Mouse (Mus musculus) cerebellum, adult 11-12 months (tissue): ENCODE results near the gene Gm27179.
"Not testable (repeated sequence)": the region's sequence is repeated elsewhere in the genome, so short reads cannot be mapped to it uniquely, and the experiment has no call there.

Experiments used
- DNase-seq: peaks from one replicate; pipeline ENCODE4 v3.0.0; 2022

Gm27179 gene

DNA sequence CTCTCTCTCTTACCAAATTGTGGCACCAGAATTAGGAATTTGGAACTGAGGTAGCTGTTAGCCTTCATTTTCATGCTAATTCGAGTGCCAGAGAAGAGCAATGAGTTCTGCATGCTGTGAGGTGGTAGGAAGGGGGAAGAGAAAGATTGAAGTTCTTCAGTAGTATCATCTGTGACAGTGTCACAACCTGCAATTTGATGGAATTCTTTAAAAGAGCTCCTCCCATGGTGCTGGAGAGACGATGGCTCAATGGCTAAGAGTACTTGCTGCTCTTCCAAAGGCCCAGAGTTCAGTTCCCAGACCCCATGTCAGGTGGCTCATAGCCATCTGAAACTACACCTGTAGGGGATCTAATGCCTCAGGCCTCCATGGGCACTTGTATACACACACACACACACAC is at the start of gene Gm27179:
Gm27179 (minus strand) TSS at position 101 of the 400 bp plus-strand sequence.
- DNase-seq: not testable (repeated sequence)

DNA sequence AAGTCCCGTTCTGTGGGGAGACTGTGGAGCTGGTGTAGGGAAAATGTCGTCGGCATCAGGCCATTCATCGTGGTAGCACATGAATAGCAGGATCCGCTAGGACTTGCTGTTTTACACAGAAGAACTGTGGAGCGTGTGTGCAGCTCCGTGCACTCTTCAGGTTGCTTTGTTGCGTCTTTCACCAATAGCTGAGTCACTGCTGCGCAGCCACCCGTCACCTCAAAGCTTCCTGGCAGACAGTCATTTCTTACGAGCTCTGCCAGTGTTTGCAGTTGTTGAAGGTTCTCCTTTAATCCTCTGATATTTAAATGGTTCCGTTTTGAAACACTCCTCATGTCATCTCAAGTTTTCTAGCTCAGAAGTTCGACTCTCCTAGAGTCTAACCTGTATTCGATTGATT is 45.2 kb upstream of the Gm27179 start:
- DNase-seq: not testable (repeated sequence)

GRCm38 (mm10) chr14:69556820-69557219 is 44.5 kb upstream of the Gm27179 start:
- DNase-seq: not testable (repeated sequence)

DNA sequence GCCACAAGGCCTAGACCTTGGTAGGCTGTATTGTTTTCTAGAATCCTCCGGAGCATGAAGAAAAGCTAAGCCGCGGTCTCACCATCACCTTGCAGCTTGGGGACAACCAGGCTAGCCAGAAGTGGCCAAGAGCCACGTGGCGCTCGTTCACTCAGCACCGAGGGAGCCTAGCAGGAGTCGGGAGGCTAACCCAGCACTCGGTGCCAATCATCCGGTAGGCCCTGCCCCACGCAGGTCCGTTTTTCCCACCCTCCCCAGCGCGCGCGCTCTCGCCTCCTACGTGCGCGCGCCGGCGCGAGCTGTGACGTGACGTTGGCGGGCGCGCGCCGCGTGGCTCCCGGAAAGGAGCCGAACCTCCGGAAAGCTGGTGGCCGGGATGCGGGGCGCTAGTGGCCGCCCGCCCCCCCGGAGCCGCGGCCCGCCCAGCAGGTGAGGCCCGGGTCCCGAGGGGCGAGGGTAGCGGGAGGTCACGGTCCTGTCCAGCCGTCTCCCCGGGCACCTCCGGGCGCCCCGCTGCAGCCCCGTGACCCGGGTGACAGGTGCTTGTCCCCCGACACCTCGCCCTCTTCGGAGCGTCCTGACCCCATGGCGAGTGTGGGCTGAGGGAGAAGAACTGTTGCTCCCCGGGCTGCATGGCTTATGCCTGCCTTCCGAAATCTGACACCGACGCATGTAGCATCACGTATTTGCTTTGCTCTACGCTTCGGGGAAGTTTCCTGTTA is 42.9 kb upstream of the Gm27179 start, which contains the start of gene Entpd4b:
Entpd4b (plus strand) TSS at position 315 of the 722 bp plus-strand sequence.
- not testable (repeated sequence) for DNase-seq

- not testable (repeated sequence) for DNase-seq
Measured at GRCm38 (mm10) chr14:69547310-69547709, 35.0 kb upstream of the Gm27179 start.

DNA sequence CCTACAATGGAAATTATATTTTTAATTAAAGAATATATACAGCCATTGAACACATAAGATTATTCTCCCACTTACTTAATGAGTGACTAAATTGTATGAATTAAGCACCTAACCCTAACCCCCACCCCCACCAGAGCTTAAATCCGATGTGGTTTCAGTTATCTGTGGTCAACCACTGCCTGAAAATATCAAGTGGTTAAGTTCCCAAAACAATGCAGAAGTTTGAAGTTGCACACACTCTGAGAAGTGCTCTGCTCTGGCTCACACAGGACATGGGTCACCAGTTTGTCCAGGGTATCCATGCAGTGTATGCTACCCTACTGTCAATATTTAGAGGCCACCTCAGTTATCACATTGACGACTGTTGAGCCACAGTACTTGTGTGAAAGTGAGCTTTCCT is 32.7 kb upstream of the Gm27179 start:
- DNase-seq: not testable (repeated sequence)

- not testable (repeated sequence) for DNase-seq
Measured at GRCm38 (mm10) chr14:69544033-69544432, 31.7 kb upstream of the Gm27179 start.

DNA sequence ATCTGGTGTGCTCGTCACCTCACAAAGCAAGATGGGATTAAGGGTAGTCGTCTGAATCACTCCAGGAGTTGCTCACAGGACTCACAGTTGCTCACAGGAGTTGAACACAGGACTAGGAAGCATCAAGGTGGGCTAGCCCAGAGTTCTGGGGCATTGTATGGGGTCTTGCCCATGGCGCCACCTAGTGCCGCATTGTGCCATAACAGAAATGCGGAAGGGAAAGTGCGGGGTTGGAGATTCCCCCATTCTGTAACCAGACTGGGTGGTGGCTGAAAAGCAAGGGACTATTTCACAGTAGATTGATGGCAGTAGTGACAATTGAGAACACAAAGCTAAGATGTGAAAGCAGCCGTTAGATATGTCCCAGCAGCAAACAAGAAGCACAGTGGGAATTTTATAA is 30.3 kb upstream of the Gm27179 start:
- DNase-seq: not testable (repeated sequence)

DNA sequence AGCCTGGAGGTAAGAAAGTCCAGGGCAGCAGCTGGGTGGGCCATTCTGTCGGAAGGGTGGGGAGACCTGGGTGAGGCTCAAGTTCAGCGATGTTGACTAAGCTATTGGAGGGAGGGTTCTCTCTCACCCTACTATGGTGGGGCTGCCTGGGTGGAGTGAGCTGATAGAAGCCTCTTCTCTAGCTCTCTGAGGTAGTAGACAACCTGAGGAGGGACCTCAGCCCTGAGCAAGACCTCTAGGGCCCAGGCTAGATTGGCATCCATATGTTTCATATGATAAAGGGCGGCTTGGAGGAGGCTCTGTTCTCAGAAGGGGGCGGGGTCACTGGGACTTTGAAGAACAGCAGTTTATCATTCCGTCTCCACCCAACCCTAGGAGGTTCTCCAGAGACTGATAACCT is 27.8 kb upstream of the Gm27179 start:
- not testable (repeated sequence) for DNase-seq

DNA sequence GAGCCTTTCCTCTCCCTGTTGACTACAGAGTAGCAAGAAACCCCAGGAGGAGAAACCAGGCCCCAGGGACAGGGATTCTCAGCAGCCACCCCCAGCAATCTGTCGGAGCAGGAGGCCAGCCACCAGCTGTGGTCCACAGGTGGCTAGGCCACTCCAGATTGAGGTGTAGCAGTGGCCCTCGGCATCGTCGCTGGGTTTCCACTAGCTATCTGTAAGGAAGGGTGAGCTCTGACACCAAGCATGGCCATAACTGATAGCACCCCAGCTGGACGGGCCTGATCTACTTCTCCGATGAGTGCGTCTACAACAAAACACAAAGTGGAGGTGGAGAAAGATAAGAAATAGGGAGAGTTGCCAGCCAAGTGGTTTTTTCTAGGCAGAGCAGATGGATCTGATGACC is 24.2 kb upstream of the Gm27179 start:
- DNase-seq: not testable (repeated sequence)

GRCm38 (mm10) chr14:69526202-69526601 is 13.9 kb upstream of the Gm27179 start:
- DNase-seq: not testable (repeated sequence)

GRCm38 (mm10) chr14:69523001-69523400 is 10.7 kb upstream of the Gm27179 start:
- DNase-seq: not testable (repeated sequence)

- not testable (repeated sequence) for DNase-seq
Measured at GRCm38 (mm10) chr14:69520810-69521209, 8.5 kb upstream of the Gm27179 start.

GRCm38 (mm10) chr14:69507000-69507399 is 5.3 kb downstream of the Gm27179 start:
- not testable (repeated sequence) for DNase-seq

- not testable (repeated sequence) for DNase-seq
Measured at GRCm38 (mm10) chr14:69503174-69503573, 9.2 kb downstream of the Gm27179 start, which contains the start of gene Gm16867. Gm16867 (minus strand) TSS chr14:69503362.

GRCm38 (mm10) chr14:69502440-69503150 is 9.8 kb downstream of the Gm27179 start:
- DNase-seq: not testable (repeated sequence)

GRCm38 (mm10) chr14:69496259-69496658 is 16.1 kb downstream of the Gm27179 start:
- not testable (repeated sequence) for DNase-seq

GRCm38 (mm10) chr14:69494946-69495345 is 17.4 kb downstream of the Gm27179 start:
- DNase-seq: not testable (repeated sequence)

DNA sequence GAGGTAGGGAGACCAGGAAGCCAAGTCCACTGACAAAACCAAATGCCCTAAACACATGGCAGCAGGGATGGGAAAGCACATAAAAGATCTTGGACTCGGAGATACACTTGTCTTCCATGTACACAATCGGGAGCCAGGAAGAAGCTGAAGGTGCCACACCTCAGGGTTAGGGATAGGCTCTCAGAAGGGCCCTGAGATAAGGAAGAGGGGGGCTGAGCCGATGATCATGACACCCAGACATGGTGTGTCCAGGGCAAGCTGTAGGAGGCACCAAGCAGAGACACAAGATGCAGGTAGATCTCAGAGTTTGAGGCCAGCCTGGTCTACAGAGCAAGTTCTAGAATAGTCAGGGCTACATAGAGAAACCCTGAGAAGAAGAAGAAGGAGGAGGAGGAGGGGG is 17.8 kb downstream of the Gm27179 start:
- DNase-seq: not testable (repeated sequence)

DNA sequence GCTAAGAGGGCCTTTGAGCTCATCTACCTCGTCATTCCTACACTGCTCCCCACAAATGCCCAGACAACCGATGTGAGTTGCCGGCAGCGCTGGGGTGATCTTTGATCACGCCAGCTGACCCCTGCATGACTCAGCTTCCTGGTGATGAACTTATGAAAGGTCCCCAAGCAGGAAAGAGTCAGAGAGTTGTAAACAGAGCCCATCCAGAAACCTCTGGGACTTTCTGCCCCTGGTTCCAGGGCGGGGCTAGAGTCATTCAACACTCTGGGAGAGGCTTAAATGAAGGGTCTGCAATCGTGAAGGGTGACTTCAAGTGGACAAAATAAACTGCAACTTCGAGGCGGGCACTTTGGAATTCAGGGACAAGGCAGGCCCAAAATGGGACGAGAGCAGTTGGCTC is 24.3 kb downstream of the Gm27179 start:
- DNase-seq: not testable (repeated sequence)

DNA sequence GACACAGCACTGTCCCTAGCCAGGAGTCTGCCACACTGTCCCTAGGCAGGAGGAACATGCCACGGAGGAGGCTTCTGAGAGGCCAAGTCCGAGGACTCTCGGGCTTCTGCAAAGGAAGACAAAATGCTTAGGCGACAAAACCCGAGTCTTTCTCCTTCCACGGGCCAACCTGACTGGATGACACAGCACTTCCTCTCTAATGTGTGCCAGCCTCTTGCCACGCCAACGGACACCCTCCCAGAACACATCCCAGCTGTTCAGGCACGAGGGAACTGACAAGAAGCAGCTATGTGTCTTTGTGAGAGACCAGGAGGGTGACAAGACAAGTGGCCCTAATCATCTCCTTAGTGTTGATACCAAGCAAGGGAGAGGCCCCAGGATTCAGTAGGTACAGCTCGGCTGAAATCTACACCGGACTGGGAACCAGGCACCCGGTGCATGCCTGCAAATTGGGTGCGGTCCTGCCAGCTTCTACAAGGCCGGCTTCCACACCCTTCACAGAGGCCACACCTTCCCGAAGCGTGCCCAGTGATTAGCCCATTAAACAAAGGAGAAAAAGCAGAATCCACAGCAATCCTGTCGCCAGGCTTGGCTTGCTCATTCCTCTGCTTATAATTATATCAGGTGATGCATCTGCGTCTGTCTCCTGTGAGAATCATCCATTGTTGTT is 26.7 kb downstream of the Gm27179 start:
- not testable (repeated sequence) for DNase-seq

- DNase-seq: not testable (repeated sequence)
Measured at GRCm38 (mm10) chr14:69473941-69474646, 38.3 kb downstream of the Gm27179 start.
